Mouse (Mus musculus) adrenal gland, adult (tissue): ENCODE measurements around the gene Ptgs1.

Experiments
- DNase-seq, 2 experiments: peaks; one replicate each; pipeline ENCODE4 v3.0.0; 2022 to 2023; ENCODE audit warnings: low spot score in 1 of 2; ENCODE audit not compliant: inconsistent age in 2 of 2

Gene Ptgs1

GRCm38 (mm10) chr2:36214425-36214824, 15.8 kb upstream of the Ptgs1 start:
- no peak for DNase-seq

- no peak for DNase-seq
Measured at GRCm38 (mm10) chr2:36215203-36215739, 15.0 kb upstream of the Ptgs1 start.

GRCm38 (mm10) chr2:36216546-36216945, 13.7 kb upstream of the Ptgs1 start:
- DNase-seq: peak in 1 of 2 experiments; percentile 49

GRCm38 (mm10) chr2:36216953-36217573, 13.2 kb upstream of the Ptgs1 start:
- DNase-seq: peak in 1 of 2 experiments; percentile 28

GRCm38 (mm10) chr2:36217692-36218233, 12.5 kb upstream of the Ptgs1 start:
- no peak for DNase-seq

GRCm38 (mm10) chr2:36220106-36220505, 10.1 kb upstream of the Ptgs1 start:
- no peak for DNase-seq

GRCm38 (mm10) chr2:36220891-36221290, 9.3 kb upstream of the Ptgs1 start:
- DNase-seq: peak in 1 of 2 experiments; percentile 49

GRCm38 (mm10) chr2:36222168-36222848, 7.9 kb upstream of the Ptgs1 start:
- DNase-seq: peak in 1 of 2 experiments; percentile 26

GRCm38 (mm10) chr2:36223436-36223835, 6.8 kb upstream of the Ptgs1 start:
- no peak for DNase-seq

GRCm38 (mm10) chr2:36224153-36224552, 6.1 kb upstream of the Ptgs1 start:
- no peak for DNase-seq

GRCm38 (mm10) chr2:36224599-36224998, 5.6 kb upstream of the Ptgs1 start:
- no peak for DNase-seq

GRCm38 (mm10) chr2:36230967-36231366, 741 bp downstream of the Ptgs1 start:
- peak in 1 of 2 experiments; percentile 35 for DNase-seq

- peak in 1 of 2 experiments; percentile 26 for DNase-seq
Measured at GRCm38 (mm10) chr2:36234526-36235368, 4.5 kb downstream of the Ptgs1 start.

GRCm38 (mm10) chr2:36235917-36236316, 5.7 kb downstream of the Ptgs1 start:
- DNase-seq: peak; percentile 14 to 64

GRCm38 (mm10) chr2:36236889-36237288, 6.7 kb downstream of the Ptgs1 start:
- DNase-seq: no peak

- no peak for DNase-seq
Measured at GRCm38 (mm10) chr2:36237557-36237956, 7.3 kb downstream of the Ptgs1 start.

- no peak for DNase-seq
Measured at GRCm38 (mm10) chr2:36238467-36238866, 8.2 kb downstream of the Ptgs1 start.

- no peak for DNase-seq
Measured at GRCm38 (mm10) chr2:36238951-36239350, 8.7 kb downstream of the Ptgs1 start.

- DNase-seq: no peak
Measured at GRCm38 (mm10) chr2:36242514-36242913, 12.3 kb downstream of the Ptgs1 start.

GRCm38 (mm10) chr2:36243296-36243891, 13.2 kb downstream of the Ptgs1 start:
- no peak for DNase-seq

- DNase-seq: no peak
Measured at GRCm38 (mm10) chr2:36243892-36244309, 13.7 kb downstream of the Ptgs1 start.
